Mouse (Mus musculus): ENCODE data around the gene Frmpd3.
"Not testable (repeated sequence)": the region's sequence is repeated elsewhere in the genome, so short reads cannot be mapped to it uniquely, and the experiment has no call there.

Gene Frmpd3

GRCm38 (mm10) chrX:140341656-140342392 lies at the start of gene Frmpd3:
TSS of gene Frmpd3 (plus strand) at chrX:140342263.
- no peak for DNase-seq (ENCODE audit: low spot score)

GRCm38 (mm10) chrX:140303731-140304130 lies 38.3 kb upstream of the Frmpd3 start:
- no peak for DNase-seq (ENCODE audit: low spot score)

DNA sequence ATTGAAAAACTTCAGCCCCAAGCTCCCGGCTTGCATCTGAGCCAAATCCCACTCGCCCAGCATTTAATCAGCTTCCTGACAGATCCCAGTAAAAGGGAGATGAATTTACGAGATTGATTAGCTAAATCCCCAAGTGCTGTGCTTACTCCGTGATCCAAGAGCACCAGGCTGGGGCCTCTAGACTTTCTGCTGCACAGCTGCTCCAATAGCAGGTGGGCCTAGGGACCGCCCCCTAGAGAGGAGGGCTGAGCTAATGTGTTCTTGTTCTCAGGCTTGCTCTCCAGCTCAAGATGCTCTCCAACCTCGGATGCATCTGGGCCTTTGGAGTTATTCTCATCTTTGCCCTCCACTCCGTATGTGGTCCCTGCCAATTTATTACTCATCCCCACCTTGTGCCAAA lies 36.4 kb upstream of the Frmpd3 start:
- DNase-seq (ENCODE audit: low spot score), result no peak

GRCm38 (mm10) chrX:140317931-140318330 lies 24.1 kb upstream of the Frmpd3 start:
- no peak for DNase-seq (ENCODE audit: low spot score)

DNA sequence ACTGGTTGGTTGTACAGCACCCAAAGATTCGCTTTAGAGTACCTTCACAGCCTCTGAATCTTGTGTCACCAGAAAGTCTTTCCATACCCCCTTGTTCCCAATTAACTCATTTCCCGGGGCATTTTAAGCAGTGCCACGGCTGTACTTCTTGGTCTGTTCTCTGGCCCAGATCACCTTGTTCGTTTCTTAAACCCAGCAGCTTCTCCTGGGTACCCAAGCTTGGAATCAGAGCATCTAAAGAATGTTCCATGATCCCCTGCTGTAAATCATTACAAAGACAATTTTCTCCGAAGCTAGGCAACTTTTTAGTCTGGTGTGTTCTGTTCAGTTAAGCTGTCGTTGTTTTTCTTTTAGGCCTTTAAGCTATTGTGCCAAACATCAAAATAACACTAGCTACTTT lies 22.9 kb upstream of the Frmpd3 start:
- no peak for DNase-seq (ENCODE audit: low spot score)

GRCm38 (mm10) chrX:140320671-140321070 lies 21.4 kb upstream of the Frmpd3 start:
- DNase-seq (ENCODE audit: low spot score), result not testable (repeated sequence)

GRCm38 (mm10) chrX:140342393-140343163 lies 515 bp downstream of the Frmpd3 start:
- DNase-seq (ENCODE audit: low spot score), result no peak

DNA sequence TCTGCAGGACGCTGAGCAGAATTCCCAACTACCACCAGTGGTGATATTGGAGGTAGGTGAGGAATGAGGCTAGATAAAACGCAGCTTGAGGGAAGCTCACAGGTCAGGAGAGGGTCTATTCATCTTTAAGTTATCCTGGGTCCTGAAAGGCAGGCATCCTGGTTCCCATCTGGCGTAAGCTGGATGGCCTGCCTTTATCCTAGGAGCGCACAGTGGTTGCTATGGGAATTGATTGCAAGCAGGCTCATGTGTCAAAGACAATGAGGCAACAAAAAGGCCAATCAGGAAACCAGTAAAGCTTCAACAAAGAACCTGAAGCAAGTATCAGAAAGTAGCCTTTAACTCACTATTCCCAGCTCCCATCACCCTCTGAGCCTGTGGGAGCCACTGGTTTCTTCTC lies 33.6 kb downstream of the Frmpd3 start:
- DNase-seq (ENCODE audit: low spot score), result no peak

DNA sequence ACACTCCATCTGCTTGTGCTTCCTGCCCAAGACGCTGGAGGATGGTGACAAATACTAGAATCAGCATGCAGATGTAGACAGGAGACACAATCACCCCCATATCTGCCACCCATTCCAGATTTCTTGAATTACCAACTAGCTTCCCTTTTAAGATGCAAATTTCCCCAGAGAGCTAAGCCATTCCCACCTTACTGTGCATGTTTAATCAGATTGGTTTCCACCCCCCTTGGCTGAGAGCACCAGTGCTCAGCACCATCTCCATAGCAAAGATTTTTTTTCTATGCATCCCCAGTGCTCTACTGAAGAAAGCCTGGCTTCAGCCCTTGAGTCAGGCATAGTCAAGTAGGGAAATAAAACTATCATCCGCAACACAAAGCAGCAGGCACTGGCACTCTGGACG lies 57.9 kb downstream of the Frmpd3 start:
- DNase-seq (ENCODE audit: low spot score), result no peak

GRCm38 (mm10) chrX:140402904-140403303 lies 60.8 kb downstream of the Frmpd3 start:
- DNase-seq (ENCODE audit: low spot score), result no peak

- DNase-seq (ENCODE audit: low spot score), result no peak
Measured at GRCm38 (mm10) chrX:140406079-140406478, 64.0 kb downstream of the Frmpd3 start.

DNA sequence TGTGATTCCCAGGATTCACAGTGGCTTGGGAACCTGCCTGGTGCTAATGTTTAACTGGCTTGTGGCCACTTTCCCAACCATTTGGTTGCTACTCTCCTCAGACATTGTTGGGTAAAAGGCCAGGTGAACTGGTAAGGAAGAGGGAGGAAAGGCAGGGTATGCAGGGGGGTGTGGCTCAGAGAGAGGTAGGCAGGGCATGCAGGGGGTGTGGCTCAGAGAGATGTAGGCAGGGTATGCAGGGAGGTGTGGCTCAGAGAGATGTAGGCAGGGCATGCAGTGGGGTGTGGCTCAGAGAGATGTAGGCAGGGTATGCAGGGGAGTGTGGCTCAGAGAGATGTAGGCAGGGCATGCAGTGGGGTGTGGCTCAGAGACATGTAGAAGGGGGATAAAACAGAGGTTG lies 64.4 kb downstream of the Frmpd3 start:
- no peak for DNase-seq (ENCODE audit: low spot score)

DNA sequence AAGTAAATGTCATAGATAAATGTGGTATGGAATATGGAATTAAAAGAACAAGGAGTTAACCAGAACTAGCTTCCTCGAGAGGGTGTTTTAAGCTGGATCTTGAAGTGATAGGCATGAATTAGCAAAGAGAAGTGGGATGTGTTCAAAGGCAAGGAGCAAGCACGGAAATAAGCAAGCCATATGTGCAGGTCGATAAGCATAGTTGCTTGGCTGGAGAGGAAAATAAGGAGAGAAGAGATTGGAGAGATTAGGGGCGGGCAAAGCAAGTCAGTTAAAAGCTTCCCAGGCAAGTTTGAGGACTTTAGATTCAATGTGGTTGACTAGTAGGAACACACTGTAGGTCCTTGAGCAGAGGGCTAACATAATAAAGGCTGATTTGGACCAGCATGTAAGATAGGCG lies 65.5 kb downstream of the Frmpd3 start:
- DNase-seq (ENCODE audit: low spot score), result no peak

GRCm38 (mm10) chrX:140418467-140418866 lies 76.4 kb downstream of the Frmpd3 start:
- DNase-seq (ENCODE audit: low spot score), result peak; percentile 47

DNA sequence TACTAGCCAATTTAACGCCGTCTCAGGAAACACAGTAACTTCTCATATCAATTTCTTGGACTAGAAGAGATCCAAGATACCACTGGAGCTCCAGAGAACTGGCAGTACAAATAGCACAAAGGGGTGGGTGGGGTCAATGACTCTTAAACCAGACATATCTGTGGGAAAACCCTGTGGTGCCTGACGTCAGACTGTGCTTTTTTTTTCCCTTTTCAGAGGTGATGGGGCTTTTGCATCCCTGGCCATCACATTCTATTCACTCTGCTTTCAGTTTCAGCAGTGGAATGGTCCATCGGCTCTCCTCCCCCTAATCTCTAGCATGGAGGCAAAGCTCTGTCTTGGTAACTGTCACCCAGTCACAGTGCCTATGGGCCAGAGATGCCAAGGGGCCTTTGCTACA lies 85.1 kb downstream of the Frmpd3 start:
- DNase-seq (ENCODE audit: low spot score), result no peak

DNA sequence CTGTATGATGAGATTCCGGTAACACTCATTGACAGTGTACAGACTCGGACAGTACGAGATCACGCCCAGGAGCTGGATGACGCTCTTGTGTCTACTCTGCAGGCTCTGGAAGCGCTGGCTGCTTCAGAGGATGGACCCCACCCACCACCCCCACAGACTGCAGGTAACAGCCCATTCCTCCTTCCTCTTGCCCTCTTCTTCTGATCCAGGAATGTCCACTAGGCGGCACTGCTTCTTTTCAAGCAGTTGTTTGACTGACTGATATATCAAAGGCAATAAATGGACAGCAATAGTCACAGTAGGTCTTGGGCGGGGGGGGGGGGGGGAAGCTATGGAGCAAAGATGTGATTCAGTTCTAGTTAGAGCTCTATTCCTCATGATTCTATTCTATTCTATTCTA lies 86.2 kb downstream of the Frmpd3 start:
- no peak for DNase-seq (ENCODE audit: low spot score)

- no peak for DNase-seq (ENCODE audit: low spot score)
Measured at GRCm38 (mm10) chrX:140429985-140430384, 87.9 kb downstream of the Frmpd3 start.

DNA sequence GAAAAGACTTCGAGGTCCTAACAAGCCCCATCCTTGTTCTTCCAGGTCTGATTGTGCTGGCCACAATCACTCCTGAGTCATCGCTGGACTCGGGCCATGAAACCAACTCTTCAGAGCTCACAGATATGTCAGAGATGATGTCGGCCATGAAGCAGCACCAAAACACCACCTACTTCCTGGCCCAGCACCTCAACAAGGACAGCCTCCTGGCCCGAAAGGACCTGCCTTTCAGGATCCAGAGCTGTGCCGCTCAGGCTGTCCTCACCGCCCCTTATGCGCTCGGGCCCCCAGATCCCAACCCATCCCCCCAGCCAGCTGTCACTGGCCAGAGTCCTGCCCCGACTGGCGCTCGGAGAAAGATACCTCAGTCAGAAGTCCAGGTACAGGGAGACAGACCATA lies 88.4 kb downstream of the Frmpd3 start:
- no peak for DNase-seq (ENCODE audit: low spot score)

- no peak for DNase-seq (ENCODE audit: low spot score)
Measured at GRCm38 (mm10) chrX:140431981-140432380, 89.9 kb downstream of the Frmpd3 start.

GRCm38 (mm10) chrX:140432786-140433185 lies 90.7 kb downstream of the Frmpd3 start:
- DNase-seq (ENCODE audit: low spot score), result no peak

DNA sequence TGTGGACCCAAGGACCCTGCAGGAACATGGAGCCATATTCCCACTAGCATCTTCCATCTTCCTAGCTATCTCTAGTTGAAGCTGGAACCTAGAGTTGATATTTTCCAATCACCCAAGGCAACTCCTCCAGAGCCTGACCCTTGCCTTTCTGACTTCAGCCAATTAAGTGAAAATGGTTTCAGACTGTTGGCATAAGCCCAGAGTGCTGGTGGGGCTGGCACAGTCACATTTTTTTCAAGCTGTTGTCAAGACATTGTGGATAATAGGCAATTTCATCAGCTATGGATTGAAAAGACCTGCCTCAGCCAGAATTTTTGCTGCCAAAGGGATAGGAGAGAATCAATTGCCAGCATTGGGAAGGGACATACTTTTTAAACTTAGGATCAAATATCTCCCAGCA lies 95.8 kb downstream of the Frmpd3 start:
- DNase-seq (ENCODE audit: low spot score), result no peak

DNA sequence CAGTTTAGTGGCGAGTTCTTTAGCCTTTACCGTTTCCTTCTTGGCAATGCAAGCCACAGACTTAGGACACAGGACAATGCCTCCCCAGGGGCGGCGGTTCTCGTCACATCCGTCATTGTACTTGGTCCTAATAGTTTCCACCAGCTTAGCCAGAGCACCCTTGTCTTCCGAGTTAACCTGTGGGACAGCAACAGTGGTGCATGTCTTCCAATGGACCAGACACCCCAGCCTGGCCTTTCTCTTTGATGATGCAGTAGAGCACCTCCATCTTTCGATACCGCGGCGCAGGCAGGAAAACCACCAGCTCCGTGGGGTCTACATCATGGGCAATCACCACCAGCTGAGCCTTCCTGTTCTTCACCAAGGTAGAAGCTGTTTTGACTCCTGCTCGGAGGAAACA lies 103.5 kb downstream of the Frmpd3 start:
- no peak for DNase-seq (ENCODE audit: low spot score)

DNA sequence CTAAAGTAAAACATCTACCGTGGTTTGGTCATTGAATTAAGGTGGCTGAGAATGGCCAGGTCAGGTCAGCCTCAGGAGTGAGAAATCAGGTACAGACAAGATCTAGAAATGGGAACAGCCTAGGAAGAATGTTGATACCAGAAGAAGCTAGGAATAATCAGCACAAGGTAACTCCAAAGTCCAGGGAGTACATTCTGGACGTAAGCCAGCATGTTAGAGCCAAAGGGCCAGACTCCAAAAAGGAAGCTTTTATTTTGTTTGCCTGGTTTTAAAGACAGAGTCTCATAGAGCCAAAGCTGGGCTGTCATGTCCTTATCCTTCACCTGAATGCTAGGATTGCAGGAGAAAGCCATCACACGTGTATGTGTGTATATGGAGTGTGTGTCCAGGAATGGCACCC lies 108.0 kb downstream of the Frmpd3 start:
- DNase-seq (ENCODE audit: low spot score), result no peak

DNA sequence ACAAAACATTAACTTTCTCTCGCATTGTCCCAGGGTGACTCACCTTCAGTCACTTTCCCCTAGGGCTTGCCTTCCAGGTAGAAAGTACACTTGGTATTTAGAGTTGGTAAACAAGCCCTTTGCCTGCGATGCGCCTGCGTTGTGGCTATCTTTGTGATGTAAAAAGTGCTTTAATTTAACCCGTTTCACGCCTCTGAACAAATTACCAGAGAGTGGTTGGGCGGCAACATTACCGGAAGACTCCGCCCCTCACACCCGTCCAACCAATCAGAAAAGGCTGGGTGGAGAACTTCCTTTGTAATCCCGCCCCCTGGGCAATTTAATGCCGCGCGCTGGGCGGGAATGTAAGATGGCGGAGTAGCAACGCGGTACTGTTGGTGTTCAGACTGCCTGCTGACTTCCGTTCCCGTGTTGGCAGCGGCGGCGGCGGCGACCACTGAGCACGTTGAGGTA lies 114.2 kb downstream of the Frmpd3 start, which contains the start of gene Prps1:
Gene Prps1, plus strand, starts transcription at position 335 of the 453 bp plus-strand sequence.
- DNase-seq (ENCODE audit: low spot score), result peak; percentile 66
